Mouse (Mus musculus) MEL (cell line): ENCODE data around the gene Csf2rb2. TPM values are rescaled to one million over a fixed set of nuclear protein-coding genes. Genes with fewer than 3 reads are reported as not detected.

ENCODE experiments used
- DNase-seq: peaks from one replicate; pipeline ENCODE4 v3.0.0; 2011; ENCODE audit warnings: low read depth, low spot score
- H3K27ac ChIP-seq: 2 replicates; pipeline ENCODE4 v1.5.1; 2012; ENCODE audit warnings: low read depth, mild to moderate bottlenecking, control low read depth, low read length, moderate library complexity; ENCODE audit not compliant: control insufficient read depth
- H3K27me3 ChIP-seq, 2 experiments: fragments of 150-350 bp in 1 of 2; sonication (generic) in 1 of 2; 2 replicates each; pipeline ENCODE4 v1.6.1; 2012; ENCODE audit warnings: low read length in 2 of 2, mild to moderate bottlenecking in 2 of 2, improper control_type of control experiment in 1 of 2, moderate library complexity in 1 of 2; ENCODE audit not compliant: insufficient read depth in 2 of 2, control insufficient read depth in 1 of 2
- H3K36me3 ChIP-seq, 2 experiments: 2 replicates each; pipeline ENCODE4 v1.6.1; 2012 to 2014; ENCODE audit warnings: low read length in 2 of 2, improper control_type of control experiment in 1 of 2, inconsistent platforms in 1 of 2, mild to moderate bottlenecking in 1 of 2; ENCODE audit not compliant: insufficient read depth in 2 of 2, control insufficient read depth in 1 of 2
- H3K4me1 ChIP-seq, 2 experiments: fragments of 150-350 bp in 1 of 2; sonication (generic) in 1 of 2; 2 replicates each; pipeline ENCODE4 v1.6.1; 2012; ENCODE audit warnings: low read length in 2 of 2, improper control_type of control experiment in 1 of 2, mild to moderate bottlenecking in 1 of 2; ENCODE audit not compliant: insufficient read depth in 2 of 2, control insufficient read depth in 1 of 2
- H3K4me3 ChIP-seq, 2 experiments: fragments of 150-350 bp in 1 of 2; sonication (generic) in 1 of 2; 2 replicates each; pipeline ENCODE4 v1.5.1; 2012; ENCODE audit warnings: low read depth in 2 of 2, low read length in 2 of 2, mild to moderate bottlenecking in 2 of 2, moderate library complexity in 2 of 2, control low read depth in 1 of 2, improper control_type of control experiment in 1 of 2; ENCODE audit not compliant: control insufficient read depth in 1 of 2, insufficient read depth in 1 of 2
- H3K79me2 ChIP-seq: 2 replicates; pipeline ENCODE4 v1.6.1; 2012; ENCODE audit warnings: mild to moderate bottlenecking, low read length, moderate library complexity; ENCODE audit not compliant: control insufficient read depth, poor library complexity, insufficient read depth
- H3K9ac ChIP-seq: 2 replicates; pipeline ENCODE4 v1.6.1; 2012; ENCODE audit warnings: low read depth, mild to moderate bottlenecking, control low read depth, low read length, moderate library complexity; ENCODE audit not compliant: control insufficient read depth, poor library complexity, severe bottlenecking
- H3K9me3 ChIP-seq: fragments of 150-350 bp; sonication (generic); replicated peaks from 2 replicates; pipeline ENCODE4 v1.6.1; 2012; ENCODE audit warnings: mild to moderate bottlenecking, low read length, improper control_type of control experiment, moderate library complexity; ENCODE audit not compliant: insufficient read depth
- BHLHE40 ChIP-seq: IDR thresholded peaks from 2 replicates; pipeline ENCODE4 v1.6.1; 2012; ENCODE audit warnings: low read depth, mild to moderate bottlenecking, inconsistent platforms, low read length, improper control_type of control experiment, borderline replicate concordance
- ELF1 ChIP-seq: IDR thresholded peaks from 2 replicates; pipeline ENCODE4 v1.6.1; 2014; ENCODE audit warnings: low read depth, mild to moderate bottlenecking, inconsistent platforms, low read length, improper control_type of control experiment, moderate library complexity
- EP300 ChIP-seq, 2 experiments: IDR thresholded peaks; 2 replicates each; pipeline ENCODE4 v1.6.1; 2011; ENCODE audit warnings: improper control_type of control experiment in 2 of 2, low read length in 2 of 2, low read depth in 1 of 2, mild to moderate bottlenecking in 1 of 2
- ETS1 ChIP-seq: IDR thresholded peaks from 2 replicates; pipeline ENCODE4 v1.6.1; 2012; ENCODE audit warnings: low read depth, mild to moderate bottlenecking, inconsistent platforms, low read length, improper control_type of control experiment, moderate library complexity
- GATA1 ChIP-seq: IDR thresholded peaks from 2 replicates; pipeline ENCODE4 v1.6.1; 2011; ENCODE audit warnings: low read depth, low read length, improper control_type of control experiment
- JUND ChIP-seq: IDR thresholded peaks from 2 replicates; pipeline ENCODE4 v1.6.1; 2011; ENCODE audit warnings: low read depth, mild to moderate bottlenecking, improper control_type of control experiment, low read length
- MAFK ChIP-seq: IDR thresholded peaks from 2 replicates; pipeline ENCODE4 v1.6.1; 2011; ENCODE audit warnings: low read depth, mild to moderate bottlenecking, low read length, improper control_type of control experiment, borderline replicate concordance
- MAX ChIP-seq: IDR thresholded peaks from 2 replicates; pipeline ENCODE4 v1.6.1; 2011; ENCODE audit warnings: low read length, improper control_type of control experiment
- MAZ ChIP-seq: IDR thresholded peaks from 2 replicates; pipeline ENCODE4 v1.6.1; 2012; ENCODE audit warnings: low read depth, mild to moderate bottlenecking, inconsistent platforms, low read length, improper control_type of control experiment
- MEF2A ChIP-seq: IDR thresholded peaks from 2 replicates; pipeline ENCODE4 v1.6.1; 2014; ENCODE audit warnings: low read depth, mild to moderate bottlenecking, inconsistent platforms, low read length, improper control_type of control experiment; ENCODE audit not compliant: poor library complexity, insufficient replicate concordance, severe bottlenecking; ENCODE audit errors: extremely low read depth
- MXI1 ChIP-seq: IDR thresholded peaks from 2 replicates; pipeline ENCODE4 v1.6.1; 2011; ENCODE audit warnings: mild to moderate bottlenecking, low read depth, low read length, improper control_type of control experiment
- MYB ChIP-seq: IDR thresholded peaks from 2 replicates; pipeline ENCODE4 v1.6.1; 2011; ENCODE audit warnings: mild to moderate bottlenecking, low read depth, low read length, improper control_type of control experiment
- MYC ChIP-seq: IDR thresholded peaks from 2 replicates; pipeline ENCODE4 v1.6.1; 2011; ENCODE audit warnings: low read depth, mild to moderate bottlenecking, low read length, improper control_type of control experiment, moderate library complexity
- POLR2A ChIP-seq, 2 experiments: IDR thresholded peaks; 2 replicates each; pipeline ENCODE4 v1.6.1; 2011 to 2012; ENCODE audit warnings: low read length in 2 of 2, mild to moderate bottlenecking in 2 of 2, control low read depth in 1 of 2, improper control_type of control experiment in 1 of 2, low read depth in 1 of 2, moderate library complexity in 1 of 2; ENCODE audit not compliant: control insufficient read depth in 1 of 2, insufficient read depth in 1 of 2, poor library complexity in 1 of 2
- POLR2AphosphoS2 ChIP-seq: IDR thresholded peaks from 2 replicates; pipeline ENCODE4 v1.6.1; 2011; ENCODE audit warnings: low read length, improper control_type of control experiment
- RAD21 ChIP-seq: IDR thresholded peaks from 2 replicates; pipeline ENCODE4 v1.6.1; 2011; ENCODE audit warnings: mild to moderate bottlenecking, low read depth, low read length, improper control_type of control experiment
- RCOR1 ChIP-seq: IDR thresholded peaks from 2 replicates; pipeline ENCODE4 v1.6.1; 2012; ENCODE audit warnings: low read depth, mild to moderate bottlenecking, inconsistent platforms, low read length, improper control_type of control experiment
- SIN3A ChIP-seq: IDR thresholded peaks from 2 replicates; pipeline ENCODE4 v1.6.1; 2012; ENCODE audit warnings: low read length, improper control_type of control experiment, inconsistent platforms
- SMC3 ChIP-seq: IDR thresholded peaks from 2 replicates; pipeline ENCODE4 v1.6.1; 2011; ENCODE audit warnings: low read depth, low read length, improper control_type of control experiment
- TAL1 ChIP-seq: IDR thresholded peaks from 2 replicates; pipeline ENCODE4 v1.6.1; 2012; ENCODE audit warnings: mild to moderate bottlenecking, inconsistent platforms, low read length, moderate library complexity, mixed read lengths
- USF2 ChIP-seq, 2 experiments: IDR thresholded peaks; 2 replicates each; pipeline ENCODE4 v1.6.1; 2011 to 2012; ENCODE audit warnings: improper control_type of control experiment in 2 of 2, low read length in 2 of 2, borderline replicate concordance in 1 of 2, inconsistent platforms in 1 of 2, low read depth in 1 of 2, mild to moderate bottlenecking in 1 of 2; ENCODE audit not compliant: insufficient read depth in 1 of 2
- ZC3H11A ChIP-seq: IDR thresholded peaks from 2 replicates; pipeline ENCODE4 v1.6.1; 2012; ENCODE audit warnings: low read depth, mild to moderate bottlenecking, inconsistent platforms, low read length, improper control_type of control experiment
- ZMIZ1 ChIP-seq: IDR thresholded peaks from 2 replicates; pipeline ENCODE4 v1.6.1; 2012; ENCODE audit warnings: low read depth, mild to moderate bottlenecking, inconsistent platforms, low read length, improper control_type of control experiment, moderate library complexity
- ZNF384 ChIP-seq: IDR thresholded peaks from 2 replicates; pipeline ENCODE4 v1.6.1; 2012; ENCODE audit warnings: low read depth, mild to moderate bottlenecking, inconsistent platforms, low read length, improper control_type of control experiment
- polyA plus RNA-seq, 2 experiments: library from polyadenylated mRNA; stranded (reverse) in 1 of 2; unstranded in 1 of 2; fragments of >175 nt in 1 of 2; fragments of >200 nt in 1 of 2; gene quantifications; 2 replicates each; pipeline versions ENCODE4 v1.2.1 to v1.2.4; 2012; ENCODE audit warnings: low replicate concordance in 2 of 2, low read depth in 1 of 2; ENCODE audit not compliant: insufficient read length in 2 of 2, insufficient read depth in 1 of 2, missing spikeins in 1 of 2
- total RNA-seq: library from RNA; depleted of rRNA; stranded (reverse); fragments of 300-350 nt; gene quantifications from 2 replicates; pipeline ENCODE4 v1.2.3, GENCODE M21; 2012

Gene Csf2rb2
- total and polyA plus RNA-seq, 3 experiments = 0.54 to 1.8 TPM; not detected in 1

GRCm38 (mm10) chr15:78241335-78241734, 64.2 kb downstream of the Csf2rb2 start:
- Histone ChIP-seq H3K36me3 (no peaks in the 10 kb centered on the region), H3K4me3 (no peak overlapping the region), H3K27me3 (peaks cover 0 to 4% of the 10 kb centered on the region in 2 experiments; a peak in 1 of 4 replicates), H3K4me1 (peaks cover 0 to 3% of the 10 kb centered on the region in 2 experiments; a peak in 1 of 4 replicates), H3K9me3 (no peaks in the 10 kb centered on the region), H3K27ac (no peak overlapping the region), H3K79me2 (no peaks in the 10 kb centered on the region), H3K9ac (no peak overlapping the region)
- DNase-seq = no peak
- TF ChIP-seq MAX (no peak), SIN3A (no peak), POLR2A (IDR thresholded peaks at IDR 0.05; ENCODE audit: control insufficient read depth in 1 of 2, insufficient read depth in 1 of 2, low read depth in 1 of 2, low read length in 2 of 2, poor library complexity in 1 of 2) (no peak)

- no peaks in the 10 kb centered on the region for H3K79me2 ChIP-seq
- no peak overlapping the region for H3K27ac ChIP-seq
- no peak for TF ChIP-seq MAFK
- TF ChIP-seq TAL1 = no peak
- no peak for TF ChIP-seq MEF2A
- TF ChIP-seq POLR2AphosphoS2 = no peak
- no peak for TF ChIP-seq GATA1
- TF ChIP-seq RCOR1 = no peak
- TF ChIP-seq, all 39 proteins: peak for 0
- Histone ChIP-seq H3K9ac (no peak overlapping the region), H3K36me3 (no peaks in the 10 kb centered on the region), H3K27me3 (peaks cover 3 to 6% of the 10 kb centered on the region in 2 experiments), H3K9me3 (no peaks in the 10 kb centered on the region), H3K4me1 (peaks cover 0 to 3% of the 10 kb centered on the region in 2 experiments; a peak in 1 of 4 replicates), H3K4me3 (no peak overlapping the region)
- no peak for DNase-seq
Observed at GRCm38 (mm10) chr15:78239956-78240617, 65.4 kb downstream of the Csf2rb2 start.

GRCm38 (mm10) chr15:78239453-78239852, 66.1 kb downstream of the Csf2rb2 start:
- DNase-seq = peak; percentile 87
- H3K9me3 ChIP-seq = no peaks in the 10 kb centered on the region
- no peak overlapping the region for H3K27ac ChIP-seq
- no peak overlapping the region for H3K9ac ChIP-seq
- H3K4me3 ChIP-seq = no peak overlapping the region
- H3K36me3 ChIP-seq = no peaks in the 10 kb centered on the region
- peaks cover 3 to 6% of the 10 kb centered on the region in 2 experiments for H3K27me3 ChIP-seq
- no peaks in the 10 kb centered on the region; a peak in 1 of 4 replicates for H3K4me1 ChIP-seq
- H3K79me2 ChIP-seq = no peaks in the 10 kb centered on the region
- TF ChIP-seq SMC3 = peak; percentile 95
- no peak for TF ChIP-seq EP300 (IDR thresholded peaks at IDR 0.05; ENCODE audit: low read depth in 1 of 2, low read length in 2 of 2)
- no peak for TF ChIP-seq JUND
- TF ChIP-seq MYB = no peak
- TF ChIP-seq POLR2A (IDR thresholded peaks at IDR 0.05; ENCODE audit: control insufficient read depth in 1 of 2, insufficient read depth in 1 of 2, low read depth in 1 of 2, low read length in 2 of 2, poor library complexity in 1 of 2) = no peak
- TF ChIP-seq BHLHE40 = no peak
- no peak for TF ChIP-seq USF2 (IDR thresholded peaks at IDR 0.05; ENCODE audit: borderline replicate concordance in 1 of 2, insufficient read depth in 1 of 2, low read depth in 1 of 2, low read length in 2 of 2)
- TF ChIP-seq MYC = no peak
- no peak for TF ChIP-seq MAFK
- no peak; the same call in 1 of the 2 replicates for TF ChIP-seq ZNF384
- TF ChIP-seq ZC3H11A = peak; percentile 64
- TF ChIP-seq ETS1 = no peak
- 0 out of 2 replicates have a peak, but pooled peaks have one; percentile 37 for TF ChIP-seq MAZ
- TF ChIP-seq RAD21 = peak; percentile 69
- TF ChIP-seq SIN3A = no peak; the same call in 1 of the 2 replicates
- TF ChIP-seq MEF2A = no peak
- TF ChIP-seq ZMIZ1 = no peak
- no peak for TF ChIP-seq MXI1
- TF ChIP-seq ELF1 = no peak
